Mouse (Mus musculus) E14TG2a.4 (cell line): ENCODE data around the gene Fgfbp3.
"Not testable (repeated sequence)": the region's sequence is repeated elsewhere in the genome, so short reads cannot be mapped to it uniquely, and the experiment has no call there.

Source experiments
- H3K27me3 ChIP-seq: 2 replicates; pipeline ENCODE4 v1.6.1; 2014; ENCODE audit warnings: low read length, control low read depth; ENCODE audit not compliant: insufficient read depth
- H3K36me3 ChIP-seq: 2 replicates; pipeline ENCODE4 v1.6.1; 2014; ENCODE audit warnings: low read length, control low read depth; ENCODE audit not compliant: insufficient read depth
- H3K4me1 ChIP-seq: replicated peaks from 2 replicates; pipeline ENCODE4 v1.6.1; 2014; ENCODE audit warnings: low read depth, low read length, control low read depth
- H3K4me3 ChIP-seq: replicated peaks from 2 replicates; pipeline ENCODE4 v1.5.1; 2014; ENCODE audit warnings: mild to moderate bottlenecking, low read length
- H3K9me3 ChIP-seq: 2 replicates; pipeline ENCODE4 v1.6.1; 2014; ENCODE audit warnings: low read length, control low read depth
- CTCF ChIP-seq: conservative IDR thresholded peaks from 2 replicates; pipeline ENCODE4 v1.5.1; 2014; ENCODE audit warnings: low read length
- NANOG ChIP-seq: IDR thresholded peaks from 2 replicates; pipeline ENCODE4 v1.6.1; 2014; ENCODE audit warnings: borderline replicate concordance, low read length, mixed read lengths
- POU5F1 ChIP-seq: IDR thresholded peaks from 2 replicates; pipeline ENCODE4 v1.6.1; 2014; ENCODE audit warnings: low read length, borderline replicate concordance

Gene Fgfbp3

GRCm38 (mm10) chr19:36919466-36919865 is at the start of gene Fgfbp3:
Gene Fgfbp3, minus strand, starts transcription at chr19:36919615.
- Histone ChIP-seq H3K36me3 (no peaks in the 10 kb centered on the region), H3K27me3 (peaks cover 35% of the 10 kb centered on the region), H3K9me3 (no peaks in the 10 kb centered on the region), H3K4me1 (peaks cover 14% of the 10 kb centered on the region), H3K4me3 (peak within 1 kb of the TSS; percentile 94)
- no peak for TF ChIP-seq CTCF
- no peak for TF ChIP-seq POU5F1
- TF ChIP-seq NANOG: no peak

- H3K9me3 ChIP-seq, H3K4me3 ChIP-seq, H3K27me3 ChIP-seq: not testable (repeated sequence)
- H3K36me3 ChIP-seq: peaks cover 87% of the 10 kb centered on the region
- peaks cover 14% of the 10 kb centered on the region; the same call in 1 of the 2 replicates for H3K4me1 ChIP-seq
Measured at GRCm38 (mm10) chr19:36962544-36963260, 43.3 kb upstream of the Fgfbp3 start.

GRCm38 (mm10) chr19:36961320-36961719 is 41.9 kb upstream of the Fgfbp3 start:
- no peak for TF ChIP-seq CTCF
- TF ChIP-seq NANOG: no peak
- TF ChIP-seq POU5F1: no peak
- Histone ChIP-seq H3K36me3 (peaks cover 89% of the 10 kb centered on the region), H3K9me3 (no peaks in the 10 kb centered on the region), H3K27me3 (no peaks in the 10 kb centered on the region), H3K4me1 (peaks cover 16% of the 10 kb centered on the region; the same call in 1 of the 2 replicates), H3K4me3 (no peak overlapping the region)

- no peak overlapping the region for H3K4me3 ChIP-seq
- no peaks in the 10 kb centered on the region for H3K27me3 ChIP-seq
- TF ChIP-seq POU5F1: no peak
- TF ChIP-seq NANOG: peak; percentile 55
- TF ChIP-seq CTCF: no peak
- H3K4me1 ChIP-seq: peaks cover 14% of the 10 kb centered on the region; the same call in 1 of the 2 replicates
- H3K36me3 ChIP-seq: peaks cover 71% of the 10 kb centered on the region
- H3K9me3 ChIP-seq: no peaks in the 10 kb centered on the region
Measured at GRCm38 (mm10) chr19:36958331-36958730, 38.9 kb upstream of the Fgfbp3 start.

GRCm38 (mm10) chr19:36953637-36954206 is 34.3 kb upstream of the Fgfbp3 start:
- Histone ChIP-seq H3K36me3 (peaks cover 45% of the 10 kb centered on the region), H3K9me3 (no peaks in the 10 kb centered on the region), H3K4me3 (no peak overlapping the region), H3K27me3 (no peaks in the 10 kb centered on the region), H3K4me1 (peaks cover 11% of the 10 kb centered on the region; the same call in 1 of the 2 replicates)
- TF ChIP-seq NANOG (no peak), CTCF (no peak), POU5F1 (no peak)

DNA sequence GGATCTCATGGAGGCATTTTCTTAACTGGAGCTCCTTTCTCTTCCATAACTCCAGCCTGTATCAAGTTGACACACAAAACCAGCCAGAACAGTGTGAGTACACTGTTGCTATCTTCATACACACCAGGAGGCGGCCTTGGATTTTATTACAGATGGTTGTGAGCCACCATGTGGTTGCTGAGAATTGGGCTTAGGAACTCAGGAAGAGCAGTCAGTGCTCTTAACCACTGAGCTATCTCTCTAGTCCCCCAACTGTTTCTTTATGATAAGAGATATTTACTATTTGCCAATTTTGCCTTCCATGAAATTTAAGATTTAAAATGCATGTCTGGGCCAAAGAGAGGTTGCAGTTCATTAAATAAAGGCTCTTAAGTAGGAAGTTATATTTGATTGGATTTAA is 20.6 kb upstream of the Fgfbp3 start:
- Histone ChIP-seq H3K4me1 (peaks cover 29% of the 10 kb centered on the region), H3K4me3 (no peak overlapping the region), H3K9me3 (no peaks in the 10 kb centered on the region), H3K27me3 (no peaks in the 10 kb centered on the region), H3K36me3 (peaks cover 16% of the 10 kb centered on the region)
- TF ChIP-seq POU5F1 (no peak), NANOG (no peak), CTCF (no peak)

DNA sequence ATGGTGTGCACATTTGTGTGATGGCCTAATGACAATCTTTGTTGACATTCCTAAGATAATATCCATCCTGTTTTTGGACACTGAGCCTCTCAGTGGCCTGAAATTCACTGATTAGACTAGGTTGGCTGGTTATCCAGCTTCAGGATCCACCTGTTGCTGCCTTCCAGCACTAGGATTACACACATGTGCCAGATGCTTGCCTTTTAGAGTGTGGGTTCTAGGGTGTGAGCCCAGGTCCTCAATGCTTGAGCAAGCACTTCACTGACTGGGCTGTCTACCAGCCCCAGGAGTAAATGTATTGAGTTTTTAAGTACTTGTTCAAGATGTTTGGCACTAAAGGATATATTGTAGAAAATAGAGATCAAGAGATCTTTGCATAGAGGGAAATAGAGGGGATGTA is 18.6 kb upstream of the Fgfbp3 start:
- peaks cover 24% of the 10 kb centered on the region for H3K4me1 ChIP-seq
- no peaks in the 10 kb centered on the region for H3K9me3 ChIP-seq
- TF ChIP-seq POU5F1: no peak
- no peak for TF ChIP-seq NANOG
- no peak for TF ChIP-seq CTCF
- H3K4me3 ChIP-seq: no peak overlapping the region
- peaks cover 13% of the 10 kb centered on the region for H3K36me3 ChIP-seq
- no peaks in the 10 kb centered on the region for H3K27me3 ChIP-seq

DNA sequence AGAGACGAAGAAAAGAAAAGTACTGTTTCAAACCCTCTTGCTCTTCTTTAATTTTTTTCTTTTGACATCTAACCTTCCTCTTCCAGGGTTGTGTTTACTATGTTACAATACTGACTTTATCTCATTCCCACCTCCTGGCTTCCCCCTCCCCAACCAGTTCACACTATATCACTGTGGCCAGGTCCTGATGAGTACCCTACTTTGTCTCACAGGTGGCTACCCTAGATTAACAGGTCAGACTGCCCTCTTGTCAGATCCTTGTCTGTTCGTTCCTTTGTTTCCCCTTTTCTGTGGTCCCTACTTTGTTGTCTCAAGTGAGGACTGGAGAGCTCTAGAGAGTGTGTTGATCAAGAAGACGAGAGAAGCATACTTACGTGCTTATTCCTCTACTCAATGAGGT is 16.9 kb upstream of the Fgfbp3 start:
- H3K36me3 ChIP-seq: peaks cover 13% of the 10 kb centered on the region
- H3K9me3 ChIP-seq: no peaks in the 10 kb centered on the region
- no peak overlapping the region for H3K4me3 ChIP-seq
- peaks cover 36% of the 10 kb centered on the region for H3K4me1 ChIP-seq
- H3K27me3 ChIP-seq: no peaks in the 10 kb centered on the region
- no peak for TF ChIP-seq POU5F1

DNA sequence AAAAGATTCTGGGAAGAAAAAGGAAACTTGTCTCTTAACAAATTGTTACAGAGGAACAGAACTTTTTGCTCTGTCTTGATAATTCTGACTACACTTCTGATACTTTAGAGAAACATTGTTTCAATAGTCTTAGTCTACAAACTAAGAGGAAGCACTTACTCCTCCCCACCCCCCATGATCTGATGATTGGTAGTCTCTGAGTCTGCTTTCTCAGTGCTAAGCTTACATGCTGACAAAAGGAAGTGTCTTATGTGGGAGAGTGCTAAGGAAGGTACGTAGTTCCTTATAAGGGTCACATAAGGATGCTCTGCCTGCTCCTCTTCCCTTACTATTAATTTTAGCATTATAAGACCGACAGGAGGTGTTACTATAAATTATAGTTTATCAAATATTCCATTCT is 13.2 kb upstream of the Fgfbp3 start:
- TF ChIP-seq CTCF (no peak), POU5F1 (no peak), NANOG (no peak)
- no peak overlapping the region for H3K4me3 ChIP-seq
- peaks cover 54% of the 10 kb centered on the region for H3K4me1 ChIP-seq
- H3K9me3 ChIP-seq: no peaks in the 10 kb centered on the region
- no peaks in the 10 kb centered on the region for H3K27me3 ChIP-seq
- peaks cover 13% of the 10 kb centered on the region for H3K36me3 ChIP-seq
